Mouse (Mus musculus) cerebellum, postnatal 14 days (tissue): ENCODE results near the gene Pid1.
"Not testable (repeated sequence)": the region's sequence is repeated elsewhere in the genome, so short reads cannot be mapped to it uniquely, and the experiment has no call there.

Source experiments
- DNase-seq, 2 experiments: peaks; one replicate each; pipeline ENCODE4 v3.0.0; 2021; ENCODE audit warnings: mixed read lengths in 2 of 2

Pid1 gene

DNA sequence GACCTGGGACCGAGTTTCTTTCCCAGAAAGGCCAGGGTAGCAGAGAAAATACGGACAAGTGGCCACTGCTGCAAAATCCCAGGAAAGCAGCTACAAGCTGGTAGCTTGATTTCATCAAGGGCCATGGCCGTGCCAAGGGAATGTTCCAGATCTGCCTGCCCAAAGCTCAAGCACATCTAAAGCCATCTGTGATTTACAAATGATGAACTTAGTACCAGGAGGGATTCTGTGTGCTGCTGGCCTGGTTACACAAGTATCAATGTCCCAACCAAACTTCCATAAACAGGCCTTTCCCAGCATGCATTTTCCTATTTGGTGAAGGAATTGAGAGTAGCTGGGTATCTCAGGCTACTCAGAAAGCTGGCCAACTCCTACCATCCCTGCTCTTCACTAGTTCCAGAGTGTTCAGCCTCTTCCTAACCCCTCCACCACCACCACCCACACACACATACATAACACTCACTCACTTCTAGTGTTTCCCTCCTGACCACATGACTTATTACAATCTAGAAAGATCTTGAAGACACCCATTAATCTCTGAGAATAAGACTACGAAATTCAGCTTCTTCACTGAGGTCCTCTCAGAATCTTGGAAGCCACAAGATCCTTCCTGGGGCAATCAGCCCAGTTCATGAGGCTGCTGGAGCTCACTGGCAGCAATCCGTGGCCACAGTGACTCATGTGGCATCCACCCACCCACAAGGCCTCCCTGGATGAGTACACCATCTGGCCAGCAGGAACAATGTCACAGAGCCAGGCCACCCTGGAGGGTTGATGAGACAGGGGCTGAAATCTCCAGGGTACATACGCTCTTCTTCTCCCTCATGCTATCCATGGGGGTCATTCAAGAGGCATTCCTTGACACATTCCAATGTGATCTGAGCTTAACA is 4.1 kb downstream of the Pid1 start:
- DNase-seq, result peak; percentile 14 to 23

DNA sequence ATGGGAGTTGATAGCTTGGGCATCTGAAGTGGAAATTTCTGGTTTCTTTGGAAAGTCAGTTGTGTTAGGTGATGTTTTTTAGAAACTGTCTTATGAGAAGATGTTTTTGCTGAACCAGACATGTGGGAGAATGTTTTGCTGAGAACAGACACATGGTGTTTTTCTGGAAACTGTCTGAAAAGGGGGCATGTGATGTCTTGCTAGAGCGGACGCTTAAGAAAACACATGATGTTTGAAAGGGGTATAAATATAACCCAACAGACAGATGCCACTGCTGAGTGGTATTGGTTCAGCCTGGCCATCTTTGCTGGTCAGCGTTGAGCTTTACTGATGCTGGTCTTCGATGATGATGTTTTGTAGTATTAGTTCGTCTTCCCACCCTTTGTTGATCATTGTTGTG is 6.8 kb downstream of the Pid1 start:
- no peak for DNase-seq

DNA sequence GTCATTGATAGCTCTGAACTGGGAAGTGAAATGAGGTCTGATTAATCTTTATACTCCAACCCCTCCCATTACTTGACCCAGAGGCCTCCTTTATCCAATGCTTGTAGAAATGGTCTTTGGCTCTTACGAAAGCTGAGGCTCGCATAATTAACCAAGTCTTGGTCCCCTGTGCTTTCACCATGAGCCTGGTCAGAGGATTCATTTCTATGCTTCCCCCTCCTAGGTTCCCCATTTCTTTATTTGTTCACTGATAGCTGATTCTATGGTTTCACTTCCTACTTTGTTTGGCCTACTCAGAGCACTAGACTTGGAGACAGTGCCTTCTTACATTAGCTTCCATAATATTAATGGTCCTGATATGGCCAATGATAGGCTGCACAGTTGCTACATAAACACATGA is 13.7 kb downstream of the Pid1 start:
- DNase-seq, result no peak

DNA sequence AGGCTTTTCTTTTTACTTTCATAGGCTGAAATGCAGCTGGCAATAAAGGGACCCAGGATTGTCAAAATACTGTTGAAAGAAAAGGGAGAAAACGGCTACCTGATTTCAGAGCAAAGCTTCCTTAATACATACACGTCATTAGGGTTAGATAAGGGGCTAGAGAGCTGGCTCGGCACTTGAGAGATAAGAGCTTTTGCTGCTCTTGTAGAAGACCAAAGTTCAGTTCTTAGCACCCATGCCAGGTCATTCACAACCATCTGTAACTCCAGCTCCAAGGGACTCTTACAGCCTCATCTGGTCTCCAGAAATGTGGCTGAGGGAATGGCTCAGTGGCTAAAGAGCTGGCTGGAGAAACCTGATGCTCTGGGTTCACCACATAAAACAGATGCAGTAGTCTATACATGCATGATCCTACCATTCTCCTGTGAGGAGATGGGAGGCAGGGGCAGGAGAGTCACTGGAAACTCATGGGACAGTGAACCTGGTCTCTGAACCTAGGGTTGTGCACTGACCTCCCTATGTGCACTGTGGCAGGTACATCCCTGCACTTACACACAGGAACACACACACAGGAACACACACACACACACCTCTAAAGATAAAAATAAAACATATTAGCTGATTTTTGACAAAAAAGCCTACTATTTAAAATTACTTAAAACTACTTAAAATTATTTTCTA is 16.0 kb downstream of the Pid1 start:
- no peak for DNase-seq

DNA sequence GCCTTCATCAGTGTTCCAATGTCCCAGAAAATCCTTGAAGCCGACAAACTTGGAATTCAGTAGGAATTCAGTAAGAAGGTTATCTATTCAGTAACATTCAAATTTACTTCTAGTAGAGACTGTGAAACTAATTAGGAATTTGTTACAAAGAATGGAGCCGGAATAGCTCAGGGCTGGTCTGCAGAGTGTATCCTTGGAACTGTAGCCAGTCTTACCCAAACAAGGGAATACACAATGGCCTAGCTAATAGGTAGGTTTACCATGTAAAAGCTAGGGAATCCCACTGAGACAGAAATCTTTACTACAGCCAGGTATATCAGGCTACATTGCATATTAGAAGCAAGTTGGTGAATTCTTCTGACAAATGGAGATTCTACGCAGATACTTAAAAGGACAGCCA is 31.2 kb downstream of the Pid1 start:
- DNase-seq, result not testable (repeated sequence)

DNA sequence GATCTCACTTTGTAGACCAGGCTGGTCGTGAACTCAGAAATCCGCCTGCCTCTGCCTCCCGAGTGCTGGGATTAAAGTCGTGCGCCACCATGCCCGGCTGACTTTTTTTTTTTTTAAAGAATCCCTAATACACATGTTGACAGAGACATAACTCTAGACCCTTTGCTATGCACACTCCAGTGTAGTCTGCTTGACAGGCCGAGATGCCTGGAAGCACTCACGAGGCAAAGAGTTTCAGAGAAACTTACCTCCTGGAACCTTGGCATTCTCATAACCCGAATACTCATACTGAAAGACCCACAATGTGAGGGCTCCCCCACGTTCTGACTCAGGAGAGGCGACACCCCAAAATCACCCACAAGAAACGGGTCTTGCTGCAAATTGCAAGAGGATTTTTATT is 32.1 kb downstream of the Pid1 start:
- not testable (repeated sequence) for DNase-seq

DNA sequence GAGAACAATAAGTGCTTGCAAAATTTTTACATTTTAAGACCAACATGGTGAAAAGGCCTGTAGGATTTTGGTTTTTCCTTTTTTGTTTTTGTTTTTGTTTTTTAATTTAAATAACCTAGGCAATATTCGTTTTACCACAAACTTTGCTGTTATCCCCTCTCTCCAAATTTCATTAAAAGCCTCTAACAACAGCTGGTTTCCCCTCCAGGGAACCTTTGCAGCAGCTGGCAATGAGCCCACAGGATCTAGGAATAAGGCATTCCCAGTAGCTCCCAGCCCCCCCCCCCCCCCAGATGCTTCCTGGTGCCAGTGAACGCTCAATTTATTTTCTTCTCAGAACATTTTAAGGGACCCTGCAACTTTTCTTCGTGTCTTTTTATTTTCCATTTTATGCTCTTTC is 38.7 kb downstream of the Pid1 start:
- DNase-seq, result peak in 1 of 2 experiments; percentile 9

DNA sequence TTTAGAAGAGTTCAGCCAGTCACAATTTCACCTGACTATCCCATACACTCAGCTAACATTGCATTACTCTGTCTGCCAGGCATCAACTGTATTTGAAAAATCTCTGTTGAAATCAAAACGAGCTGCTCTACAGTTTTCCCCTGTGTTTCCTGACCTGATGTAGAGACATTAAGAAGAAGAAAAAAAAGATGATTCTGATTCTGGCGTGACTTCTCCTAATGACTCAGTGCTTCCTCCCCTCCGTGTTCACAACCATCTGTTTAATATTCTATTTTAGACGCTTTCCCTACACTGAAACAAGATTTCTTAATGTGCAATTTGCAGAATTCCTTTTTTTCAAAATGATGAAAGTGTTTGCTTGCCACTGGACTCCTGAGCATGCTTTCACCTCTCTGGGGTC is 42.7 kb downstream of the Pid1 start:
- no peak for DNase-seq

DNA sequence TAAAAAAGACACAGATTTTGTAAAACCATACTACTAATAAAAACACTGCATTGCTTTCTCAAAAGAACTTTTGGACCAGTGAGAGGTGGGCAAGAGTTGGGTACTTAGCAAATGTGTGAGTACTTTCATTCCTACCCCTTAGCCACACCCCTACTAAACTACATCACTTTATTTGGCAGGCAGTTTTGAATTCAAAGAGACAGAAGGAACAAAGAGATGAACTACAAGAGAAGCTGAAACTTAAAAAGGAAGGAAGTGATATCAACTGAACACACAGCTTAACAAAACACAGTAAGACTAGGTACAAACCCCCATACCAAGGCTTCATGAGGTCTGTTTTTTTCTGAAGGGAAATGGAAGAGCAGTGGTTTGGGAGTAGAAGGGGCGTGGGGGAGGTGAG is 45.4 kb downstream of the Pid1 start:
- no peak for DNase-seq

DNA sequence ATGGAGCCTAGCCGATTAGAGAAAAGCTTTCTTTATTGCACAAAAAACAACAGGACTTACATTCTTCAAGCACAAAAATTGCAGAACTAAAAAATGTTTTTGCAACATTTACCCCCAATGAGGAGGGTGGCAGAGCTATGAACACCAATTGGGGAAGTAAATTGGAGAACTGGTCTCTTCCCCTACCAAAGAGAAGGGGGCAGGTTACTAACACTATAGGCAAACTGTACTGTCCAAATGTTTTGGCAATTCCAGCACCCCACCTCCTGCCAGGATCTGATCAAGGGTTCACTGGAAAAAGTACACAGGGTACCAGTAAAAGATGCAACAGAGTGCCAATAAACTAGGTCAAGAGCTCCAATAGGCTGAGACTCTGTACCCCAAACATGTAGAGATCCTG is 46.2 kb downstream of the Pid1 start:
- DNase-seq, result no peak

DNA sequence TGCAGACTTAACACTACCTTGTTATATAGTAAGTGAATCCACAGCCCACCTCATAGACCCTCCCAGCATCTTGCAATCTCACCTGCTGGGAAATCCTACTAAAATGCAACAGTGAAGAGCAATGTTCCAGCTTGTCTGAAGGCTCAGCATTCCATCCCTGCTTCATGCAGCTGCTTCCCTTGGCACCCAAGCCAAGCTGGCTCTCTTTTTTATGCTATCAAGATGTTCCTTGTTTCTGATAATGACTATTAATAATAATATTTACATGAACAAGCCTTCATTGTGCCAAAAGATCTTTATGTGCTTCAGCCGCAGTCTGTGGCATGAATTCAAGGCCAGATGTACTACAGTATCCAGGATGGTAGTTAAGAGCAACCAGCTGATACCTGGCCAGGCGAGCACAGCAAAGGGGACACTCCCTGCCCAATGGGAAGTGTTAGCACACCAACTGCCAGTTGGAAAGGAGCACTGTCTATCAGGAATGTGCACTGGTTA is 54.0 kb downstream of the Pid1 start:
- no peak for DNase-seq

DNA sequence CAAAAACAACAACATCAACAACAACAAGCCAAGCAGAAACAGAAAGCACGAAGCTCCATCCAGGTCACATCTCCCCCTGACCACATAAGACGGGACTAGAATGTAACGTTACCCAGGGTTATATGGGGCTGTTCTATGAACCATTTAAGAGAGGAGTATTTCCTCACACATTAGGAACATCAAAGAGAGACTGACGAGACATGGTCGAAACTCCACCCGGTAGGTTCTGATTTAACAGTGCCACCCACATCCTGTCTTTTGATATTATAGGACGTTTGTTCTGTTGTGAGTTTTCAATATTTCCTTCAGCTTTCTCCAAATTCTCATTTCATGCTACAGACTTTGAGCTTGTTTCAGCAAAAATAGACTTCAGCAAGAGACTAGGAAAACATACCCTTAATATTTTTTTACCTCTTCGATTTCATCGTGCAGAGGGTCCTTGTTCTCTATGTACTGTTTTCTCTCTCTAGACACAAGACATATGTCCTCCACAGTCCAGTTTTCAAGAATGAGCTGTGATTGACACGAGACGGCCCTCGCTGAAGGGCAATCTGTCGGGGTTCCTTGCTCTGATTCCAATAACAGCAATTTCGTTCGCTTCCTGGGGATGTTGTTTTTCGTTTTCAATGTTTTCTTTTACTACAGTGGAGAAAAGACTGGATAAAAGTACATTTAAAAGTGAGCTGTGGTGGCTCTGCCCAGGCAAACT is 58.1 kb downstream of the Pid1 start:
- DNase-seq, result no peak

DNA sequence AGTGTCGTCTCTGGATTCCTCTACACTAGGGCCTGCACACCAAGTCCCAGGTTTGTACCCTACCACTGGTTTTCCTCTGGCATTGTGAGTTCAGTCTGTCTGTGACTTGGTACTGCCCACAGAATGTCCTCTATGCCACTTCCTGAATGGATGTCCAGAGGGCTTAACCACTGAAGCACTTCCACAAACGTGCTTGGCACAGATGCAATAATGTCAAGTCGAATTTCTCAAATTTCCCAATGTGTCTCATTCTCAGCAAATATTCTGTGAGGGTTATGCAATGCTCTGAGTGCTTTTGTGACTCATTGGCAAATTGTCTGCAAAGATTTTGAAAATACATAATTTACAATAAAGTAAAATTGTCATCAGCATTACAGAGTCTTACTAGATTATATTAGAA is 61.2 kb downstream of the Pid1 start:
- DNase-seq, result no peak

DNA sequence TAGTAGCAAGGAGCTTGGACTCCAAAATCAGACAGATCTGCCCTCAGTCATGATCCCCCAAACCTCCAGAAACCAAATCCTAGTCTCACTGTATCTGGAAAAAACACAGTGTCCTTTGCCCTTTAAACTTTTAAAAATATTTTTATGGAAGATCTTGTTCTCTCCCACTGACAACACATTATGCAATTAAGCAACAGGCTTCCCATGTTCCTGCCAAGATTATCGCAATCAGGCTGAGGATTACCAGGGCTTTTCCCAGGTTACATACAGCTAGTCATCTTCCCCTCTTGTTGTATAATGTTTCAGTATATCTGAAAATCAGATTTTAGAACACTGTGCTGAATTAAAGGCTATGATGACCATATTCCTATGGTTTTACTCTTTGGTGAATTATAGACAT is 64.3 kb downstream of the Pid1 start:
- DNase-seq, result no peak

DNA sequence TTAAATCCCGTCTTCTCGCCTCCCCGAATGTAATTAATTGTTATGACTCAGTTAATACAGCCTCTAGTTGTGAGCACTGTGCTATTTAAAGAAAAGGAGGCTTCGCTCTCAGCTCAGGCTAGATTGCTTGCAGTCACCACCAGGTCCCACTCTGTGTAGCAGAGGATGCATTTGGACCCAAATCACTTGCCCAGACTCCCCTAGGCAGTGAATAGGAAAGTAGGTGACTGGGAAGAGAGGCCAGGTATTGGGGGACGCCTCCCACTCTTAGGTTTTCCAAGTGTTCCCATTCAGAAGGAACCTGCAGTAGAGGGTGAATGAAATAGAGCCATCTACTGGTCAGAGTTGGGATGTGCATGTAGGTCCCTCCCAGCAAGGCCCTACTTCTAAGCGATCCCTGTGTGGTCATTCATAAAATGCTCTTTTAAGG is 77.3 kb downstream of the Pid1 start:
- peak; percentile 78 to 86 for DNase-seq

DNA sequence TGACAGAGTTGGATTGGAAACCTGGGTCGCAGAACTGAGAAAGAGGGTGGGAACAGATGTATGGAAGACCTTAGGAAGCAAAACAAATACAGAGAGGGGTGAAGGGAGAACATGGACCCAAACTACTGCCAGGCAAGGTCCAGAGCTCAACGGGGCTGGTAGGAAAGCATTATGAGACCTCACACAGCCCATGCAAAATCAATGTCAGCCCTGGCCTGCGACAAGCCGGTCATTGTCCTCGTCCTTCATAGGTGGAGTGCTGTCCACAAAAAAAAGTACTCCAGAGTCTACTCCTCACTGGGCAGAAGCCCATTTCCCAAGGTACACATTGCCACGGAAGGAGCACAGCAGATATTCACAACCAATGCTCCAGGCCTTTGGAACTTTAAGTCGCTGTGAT is 78.4 kb downstream of the Pid1 start:
- DNase-seq, result no peak

DNA sequence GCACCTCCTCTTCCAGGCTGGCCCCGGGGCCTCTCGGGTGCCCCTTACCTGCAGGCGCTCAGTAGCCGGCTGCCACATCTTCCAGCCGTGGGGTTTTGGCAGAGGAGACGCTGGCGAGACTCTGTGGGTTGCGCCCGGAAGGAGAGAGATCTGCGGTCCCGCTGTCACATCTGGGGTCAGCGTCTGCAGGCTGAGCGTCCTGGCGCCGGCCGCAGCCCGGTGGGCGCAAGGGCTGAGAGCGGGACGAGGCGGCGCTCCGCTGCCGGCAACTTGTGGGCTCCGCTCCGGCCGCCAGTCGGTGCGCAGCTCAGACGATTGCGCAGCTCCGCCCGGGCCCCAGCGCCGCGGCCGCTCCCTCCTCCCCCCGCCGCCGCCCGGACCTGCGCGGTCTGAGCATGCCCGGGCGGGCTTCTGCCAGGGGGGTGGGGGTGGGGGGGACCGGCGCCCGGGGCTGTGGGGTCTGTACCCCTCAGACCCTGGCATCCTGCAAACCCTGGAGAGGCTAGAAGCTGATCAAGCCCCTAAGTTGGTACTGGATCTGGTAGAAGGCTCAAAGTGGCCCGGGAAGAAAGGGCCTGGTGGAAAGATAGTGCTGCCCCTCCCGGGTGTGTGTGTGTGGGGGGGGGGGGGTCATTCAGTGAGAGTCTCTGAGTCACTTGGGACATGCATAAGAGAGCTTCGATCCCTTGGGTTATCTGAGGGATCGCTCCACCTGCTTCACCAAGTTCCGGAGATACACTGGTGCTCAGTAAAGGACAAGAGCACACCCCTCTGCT is 79.5 kb downstream of the Pid1 start:
- DNase-seq, result peak; percentile 64 to 77

DNA sequence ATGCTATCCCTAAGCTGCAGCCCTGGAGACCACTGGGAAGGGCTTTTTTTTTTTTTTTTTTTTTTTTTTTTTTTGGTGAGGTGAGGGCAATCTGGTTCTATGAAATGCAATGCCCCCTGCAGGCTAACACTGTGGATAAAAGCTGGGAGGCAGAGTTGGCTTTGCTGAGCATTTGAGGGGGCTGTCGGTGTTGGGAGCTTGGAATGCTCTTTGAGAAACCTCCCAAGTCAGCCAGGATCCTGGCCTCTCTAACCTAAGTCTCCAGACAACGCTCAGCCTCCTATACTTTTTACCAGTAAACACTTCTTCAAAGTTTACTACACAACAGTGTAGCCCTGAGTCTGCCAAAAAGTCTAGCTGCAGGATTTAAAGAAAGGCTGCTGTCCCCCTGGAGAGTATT is 80.9 kb downstream of the Pid1 start:
- DNase-seq, result peak; percentile 24 to 31

DNA sequence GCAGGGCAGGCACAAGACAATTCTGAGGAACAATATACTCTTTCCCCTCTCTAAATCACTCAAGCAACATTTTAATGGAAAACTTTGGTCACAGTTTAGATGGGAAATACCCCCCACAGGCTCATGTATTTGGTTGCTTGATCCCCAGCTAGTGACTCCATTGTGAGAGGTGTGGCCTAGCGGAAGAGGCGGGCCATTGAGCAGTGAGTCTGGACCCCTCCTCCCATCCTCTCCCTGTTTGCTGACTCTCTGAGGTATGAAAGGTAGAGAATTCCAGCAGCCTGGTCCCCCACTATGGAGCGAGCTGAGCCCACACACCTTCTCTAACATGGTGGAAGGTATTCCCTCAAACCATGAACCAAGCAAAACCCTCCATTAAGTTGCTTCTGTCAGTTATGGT is 83.8 kb downstream of the Pid1 start:
- no peak for DNase-seq

DNA sequence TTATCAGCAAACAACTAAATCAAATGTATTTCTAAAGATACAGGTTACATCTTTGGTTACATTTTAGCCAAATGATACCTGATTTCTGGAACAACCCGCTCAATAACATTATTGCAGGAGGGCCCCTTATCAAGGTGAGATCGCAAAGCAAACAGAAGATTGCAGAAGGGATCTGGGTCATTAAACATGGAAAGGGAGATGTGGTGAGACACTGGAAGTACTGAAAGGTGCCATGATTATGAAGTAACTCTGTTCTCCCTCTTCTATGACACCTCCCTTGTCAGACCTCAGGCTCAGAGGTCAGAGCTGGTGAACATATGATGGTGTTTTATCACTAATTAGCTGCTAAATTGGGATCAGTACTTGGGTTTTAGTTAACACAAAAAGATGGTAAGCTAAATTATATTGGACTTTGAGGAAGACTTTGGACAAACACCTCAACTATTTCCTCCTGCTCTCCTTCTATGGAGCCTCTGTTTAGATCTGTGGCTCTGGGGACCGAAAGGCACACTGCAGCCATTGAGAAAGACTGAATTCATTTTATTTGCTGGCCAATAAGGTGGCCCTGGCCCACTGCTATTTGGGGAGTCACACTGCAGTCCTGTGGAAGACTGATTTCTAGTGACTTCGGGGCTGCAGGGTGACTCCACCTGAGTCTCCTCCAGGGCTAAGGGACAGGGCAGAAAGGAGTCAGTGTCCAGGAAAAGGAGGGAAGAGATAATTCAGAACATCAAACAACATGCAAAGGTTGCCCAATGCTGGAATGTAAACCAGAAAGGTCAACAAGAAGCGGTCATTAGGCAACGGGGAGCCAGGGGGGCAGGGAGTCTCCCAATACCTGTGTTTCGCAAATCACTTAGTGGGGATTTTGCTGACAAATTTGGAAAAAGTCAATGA is 85.4 kb downstream of the Pid1 start:
- DNase-seq, result no peak

DNA sequence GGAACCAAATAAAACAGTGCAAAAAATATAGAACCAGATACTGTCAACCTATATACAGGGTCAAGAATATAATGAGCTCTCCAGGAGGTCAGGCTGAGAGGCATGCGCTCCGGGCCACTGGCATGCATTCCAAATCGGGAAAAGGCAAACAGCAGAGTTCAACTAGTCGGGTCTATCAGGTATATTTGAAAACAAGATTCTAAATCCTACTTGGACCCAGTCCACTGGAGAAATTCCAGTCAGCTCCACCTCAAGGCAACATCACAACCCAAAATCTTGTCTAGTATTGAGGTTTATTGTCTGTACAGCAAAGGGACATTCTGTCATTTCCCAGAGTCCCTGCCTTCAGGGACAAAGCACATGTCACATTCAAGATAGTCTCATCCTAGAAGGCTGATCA is 91.0 kb downstream of the Pid1 start:
- no peak for DNase-seq
